Mouse (Mus musculus) adrenal gland, adult 8-10 months (tissue): ENCODE results near the gene Kcnn3. TPM values are rescaled to one million over a fixed set of nuclear protein-coding genes. Genes with fewer than 3 reads are reported as not detected.
A peak's percentile ranks its signal among the peaks of the same experiment; 100 is the strongest.

Experiments
- DNase-seq: peaks from one replicate; pipeline ENCODE4 v3.0.0; 2022
- total RNA-seq, 4 experiments: library from RNA; stranded (reverse); gene quantifications; 2 replicates each; pipeline ENCODE4 v1.2.4; 2022

Kcnn3 gene
- total RNA-seq, 4 experiments from 2014 or later: 3.8 to 6.6 (median 5.2) TPM

GRCm38 (mm10) chr3:89520618-89521502 is 896 bp downstream of the Kcnn3 start:
- peak; percentile 13 for DNase-seq

DNA sequence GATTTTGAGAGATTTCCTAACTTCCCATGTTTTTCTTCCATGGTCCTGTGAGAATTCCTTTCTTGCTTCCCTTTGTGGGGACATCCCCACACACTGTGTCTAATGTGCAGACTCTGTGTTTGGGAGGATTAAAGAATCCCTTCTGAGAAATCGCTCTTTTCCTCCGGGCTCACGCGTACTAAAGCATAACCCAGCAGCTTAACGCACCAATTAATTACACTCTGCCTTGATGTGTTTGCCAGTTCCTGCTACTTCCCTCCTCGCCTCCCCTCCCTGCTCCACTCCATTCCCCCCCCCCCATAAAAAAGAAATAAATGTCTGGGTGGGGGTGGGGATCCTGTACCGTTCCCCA is 1.5 kb downstream of the Kcnn3 start:
- DNase-seq: no peak

GRCm38 (mm10) chr3:89522450-89523128 is 2.6 kb downstream of the Kcnn3 start:
- no peak for DNase-seq

GRCm38 (mm10) chr3:89526298-89527090 is 6.5 kb downstream of the Kcnn3 start:
- no peak for DNase-seq

- DNase-seq: no peak
Measured at GRCm38 (mm10) chr3:89529796-89530195, 9.8 kb downstream of the Kcnn3 start.

DNA sequence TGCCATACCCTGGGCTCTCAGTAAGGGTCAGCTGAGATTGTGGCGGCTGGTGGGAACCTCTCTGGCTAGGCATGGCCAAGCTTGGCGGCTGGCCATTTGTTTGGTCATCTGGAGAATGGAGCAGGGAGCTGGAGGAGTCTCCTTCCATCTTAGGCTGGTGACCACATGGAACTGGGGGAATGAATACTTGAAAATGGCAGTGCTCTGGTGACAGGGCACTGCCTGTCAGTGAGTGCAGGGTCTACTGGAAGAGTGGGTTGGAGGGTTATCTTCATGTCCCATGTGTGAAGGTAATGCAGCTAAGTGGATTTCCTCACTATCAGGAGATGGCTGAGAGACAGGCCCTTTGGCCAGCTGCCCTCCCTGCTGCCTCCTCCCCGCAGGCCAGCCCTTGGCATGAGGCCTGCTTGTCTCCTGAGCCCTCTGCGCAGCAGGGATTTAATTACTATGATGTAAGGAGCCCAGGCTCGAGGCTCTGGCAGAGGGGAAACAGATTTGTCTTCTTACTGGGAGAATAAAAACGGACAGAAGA is 14.7 kb downstream of the Kcnn3 start:
- DNase-seq: peak; percentile 35

- DNase-seq: no peak
Measured at GRCm38 (mm10) chr3:89535147-89535546, 15.2 kb downstream of the Kcnn3 start.

- DNase-seq: no peak
Measured at GRCm38 (mm10) chr3:89539036-89539739, 19.2 kb downstream of the Kcnn3 start.

DNA sequence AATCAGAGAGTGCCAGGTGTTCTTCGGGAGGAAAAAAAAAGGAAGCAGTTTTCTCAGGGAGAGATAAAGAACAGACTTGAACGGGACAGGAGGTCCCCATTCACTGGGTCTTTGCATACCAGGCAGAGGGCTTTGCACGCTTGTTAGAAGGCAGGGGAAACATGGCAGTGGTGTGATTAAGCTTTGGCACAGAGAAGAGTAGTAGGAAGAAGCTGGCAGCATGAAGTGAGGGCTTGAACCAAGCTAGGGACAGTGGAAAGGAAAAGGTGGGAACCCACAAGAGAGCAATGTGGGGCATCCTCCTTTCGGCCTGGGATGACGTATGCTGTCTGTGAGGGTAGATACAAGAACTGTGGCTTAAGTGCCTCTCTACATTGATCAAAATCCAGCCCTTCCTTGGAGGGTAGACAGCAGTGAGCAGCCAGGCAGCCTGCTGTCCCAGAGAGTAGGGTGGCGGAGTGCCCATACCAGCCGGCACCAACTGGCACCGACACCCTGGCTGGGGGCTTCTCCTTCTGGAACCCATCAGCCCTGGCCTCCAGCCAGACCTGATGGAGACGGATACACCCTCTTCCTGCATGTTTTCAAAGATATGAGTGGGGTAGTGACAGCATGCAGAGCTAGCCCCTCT is 19.9 kb downstream of the Kcnn3 start:
- no peak for DNase-seq

GRCm38 (mm10) chr3:89540371-89540743 is 20.4 kb downstream of the Kcnn3 start:
- DNase-seq: no peak

- no peak for DNase-seq
Measured at GRCm38 (mm10) chr3:89546951-89547350, 27.0 kb downstream of the Kcnn3 start.

DNA sequence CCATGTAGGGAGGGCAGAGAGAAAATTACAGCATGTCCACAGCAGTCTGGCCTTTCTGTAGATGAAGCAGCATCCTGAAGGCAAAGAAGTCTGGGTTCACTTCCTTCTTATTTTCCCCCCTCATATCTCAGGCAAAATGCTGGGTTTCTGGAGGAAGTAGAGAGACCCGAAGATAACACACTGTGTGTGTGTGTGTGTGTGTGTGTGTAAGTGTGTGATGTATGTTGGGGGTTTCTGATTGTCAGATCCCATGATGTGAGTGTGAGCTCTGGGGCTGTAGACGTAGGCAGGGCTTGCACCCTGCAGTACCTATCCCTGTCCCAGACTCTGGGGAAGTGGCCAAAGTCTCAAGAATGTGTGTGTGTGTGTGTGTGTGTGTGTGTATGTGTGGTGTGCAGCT is 28.8 kb downstream of the Kcnn3 start:
- no peak for DNase-seq

DNA sequence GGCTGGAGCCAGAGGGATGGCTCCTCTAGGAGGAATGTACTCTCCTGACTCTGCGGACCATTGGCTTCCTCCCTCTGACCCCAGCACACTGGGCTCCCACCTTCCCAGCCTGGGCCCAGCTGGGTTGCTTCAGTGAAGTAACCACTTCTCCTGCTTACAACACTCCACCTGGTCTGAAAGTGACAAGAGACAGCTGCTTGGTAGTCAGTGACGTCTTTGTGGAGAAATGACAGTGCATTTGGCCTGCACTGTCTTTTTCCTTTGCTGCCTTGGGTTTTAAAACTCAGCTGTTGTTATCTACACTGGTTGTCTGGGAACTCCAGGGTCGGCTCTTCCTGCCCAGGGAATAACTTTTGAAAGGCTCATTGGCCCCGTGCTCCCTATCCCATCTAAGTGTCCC is 29.5 kb downstream of the Kcnn3 start:
- DNase-seq: no peak

GRCm38 (mm10) chr3:89551880-89552279 is 31.9 kb downstream of the Kcnn3 start:
- no peak for DNase-seq

DNA sequence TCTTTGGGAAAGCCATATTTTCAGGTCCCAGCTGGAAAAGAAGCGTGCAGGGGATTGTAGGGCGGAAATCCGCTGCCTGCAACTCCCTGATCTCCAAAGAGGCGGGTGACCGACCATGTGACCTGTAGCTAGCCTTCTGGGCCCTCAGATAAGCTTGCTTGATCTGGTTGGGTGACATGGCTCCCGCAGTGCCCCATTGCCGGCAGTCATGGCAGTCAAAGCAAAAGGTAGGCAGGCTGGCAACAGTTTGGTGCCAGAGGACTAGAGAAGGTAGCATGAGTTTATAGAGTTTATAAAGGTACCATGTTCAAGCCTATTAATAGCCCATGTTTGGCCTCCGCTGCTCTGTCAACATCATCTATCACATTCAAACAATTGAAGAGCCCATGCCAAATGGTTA is 33.5 kb downstream of the Kcnn3 start:
- no peak for DNase-seq

- DNase-seq: no peak
Measured at GRCm38 (mm10) chr3:89553946-89554345, 34.0 kb downstream of the Kcnn3 start.

DNA sequence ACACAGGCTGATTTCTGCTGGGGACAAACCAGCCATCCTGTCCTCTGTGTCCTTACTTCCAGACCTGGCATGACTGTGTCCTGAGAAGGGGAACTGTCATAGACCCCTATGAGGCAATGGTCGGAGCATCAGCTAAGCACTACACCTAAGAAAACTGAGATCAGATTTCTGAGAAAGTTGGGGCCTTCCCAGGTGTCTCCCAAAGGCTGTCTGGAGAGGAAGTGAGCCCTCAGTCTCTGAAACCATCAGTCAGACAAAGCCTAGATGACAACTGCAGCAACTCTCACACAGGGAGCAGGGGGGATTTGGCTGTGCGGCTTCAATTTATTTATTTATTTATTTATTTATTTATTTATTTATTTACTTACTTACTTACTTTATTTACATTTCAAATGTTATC is 34.6 kb downstream of the Kcnn3 start:
- DNase-seq: no peak

- no peak for DNase-seq
Measured at GRCm38 (mm10) chr3:89557811-89558210, 37.8 kb downstream of the Kcnn3 start.

DNA sequence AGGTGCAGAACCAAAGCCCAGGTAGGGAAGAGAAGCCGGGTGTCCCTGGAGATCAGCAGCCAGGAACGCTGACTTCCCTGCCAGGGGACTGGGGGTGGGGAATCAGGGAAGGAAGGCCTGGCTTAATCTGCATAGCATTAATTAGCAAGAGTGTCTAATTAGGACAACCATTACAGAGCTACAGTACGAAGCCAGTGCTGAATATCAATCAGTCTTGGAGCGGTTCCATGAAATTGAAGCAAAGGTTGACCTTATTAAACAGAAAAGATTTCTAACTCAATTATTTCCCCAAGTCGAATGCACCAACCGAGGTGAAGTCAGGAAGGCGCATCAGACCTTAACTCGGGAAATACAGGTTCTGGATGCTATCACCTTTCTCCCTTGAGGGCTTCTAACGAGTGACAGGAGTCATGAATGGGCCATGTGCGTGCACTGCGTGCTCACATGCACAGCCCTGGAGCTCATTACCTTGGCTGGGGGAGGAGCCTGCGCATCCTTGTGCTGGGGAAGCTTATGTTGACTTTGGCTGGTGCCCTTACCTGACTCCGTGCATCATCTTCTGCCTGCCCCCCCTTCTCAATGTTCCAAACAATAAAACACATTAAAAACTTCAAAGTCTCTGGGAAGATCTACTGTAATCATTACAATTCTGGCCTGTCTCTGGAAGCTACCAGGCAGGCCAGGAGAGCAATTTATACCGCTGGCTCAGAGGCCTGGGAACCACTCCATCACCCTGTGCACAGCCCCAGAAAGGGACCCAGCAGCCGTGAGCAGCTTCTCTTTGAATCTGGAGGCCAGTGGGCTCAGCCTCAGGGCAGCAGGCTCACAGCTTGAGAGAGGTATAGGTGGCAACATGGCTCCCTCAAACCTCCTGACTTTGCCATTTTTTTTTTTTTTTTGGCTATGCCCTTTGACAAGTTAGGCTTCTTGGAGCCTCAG is 39.3 kb downstream of the Kcnn3 start:
- DNase-seq: no peak

- no peak for DNase-seq
Measured at GRCm38 (mm10) chr3:89561386-89561785, 41.4 kb downstream of the Kcnn3 start.

DNA sequence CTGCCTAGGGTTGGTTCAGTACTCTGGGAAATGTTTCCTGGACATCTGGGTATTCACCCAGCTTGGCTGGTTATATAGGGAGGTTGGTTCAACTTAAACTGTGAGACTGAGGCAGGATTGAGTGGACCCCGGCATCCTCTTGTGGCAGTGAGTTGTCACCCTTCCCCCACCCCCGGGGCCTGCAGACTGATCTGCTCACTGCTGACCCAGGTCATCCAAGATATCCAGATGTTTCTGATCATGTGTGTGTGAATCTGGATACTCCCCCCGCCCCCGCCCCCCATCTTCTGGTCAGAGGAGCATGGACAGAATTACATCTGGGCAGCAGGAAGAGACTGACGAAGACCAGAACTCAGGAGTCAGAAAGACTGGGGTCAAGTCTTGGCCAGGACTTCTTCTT is 45.4 kb downstream of the Kcnn3 start:
- DNase-seq: no peak
